Comparison of ENCODE assay signal across 8 mouse cellular contexts in the genomic region with DNA sequence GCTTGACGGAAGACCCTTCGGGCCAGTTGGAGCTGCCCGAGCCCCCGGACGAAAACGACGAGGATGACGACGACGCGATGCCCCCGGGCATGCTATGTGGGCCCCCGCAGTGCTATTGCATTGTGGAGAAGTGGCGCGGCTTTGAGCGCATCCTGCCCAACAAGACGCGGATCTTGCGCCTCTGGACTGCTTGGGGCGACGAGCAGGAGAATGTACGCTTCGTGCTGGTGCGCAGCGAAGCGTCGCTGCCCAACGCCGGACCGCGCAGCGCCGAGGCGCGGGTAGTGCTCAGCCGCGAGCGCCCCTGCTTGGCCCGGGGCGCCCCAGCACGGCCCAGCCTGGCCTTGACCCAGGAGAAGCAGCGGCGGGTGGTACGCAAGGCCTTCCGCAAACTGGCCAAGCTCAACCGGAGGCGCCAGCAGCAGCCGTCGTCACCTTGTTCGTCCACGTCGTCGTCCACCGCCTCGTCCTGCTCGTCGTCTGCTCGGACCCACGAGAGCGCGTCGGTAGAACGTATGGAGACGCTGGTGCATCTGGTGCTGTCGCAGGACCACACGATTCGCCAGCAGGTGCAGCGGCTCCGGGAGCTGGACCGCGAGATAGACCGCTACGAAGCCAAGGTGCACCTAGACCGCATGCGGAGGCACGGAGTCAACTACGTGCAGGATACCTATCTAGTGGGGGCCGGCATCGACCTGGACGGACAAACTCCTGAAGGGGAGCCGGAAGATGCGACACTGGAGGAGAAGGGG. TPM values are rescaled to one million over a fixed set of nuclear protein-coding genes. Genes with fewer than 3 reads are reported as not detected.
DNase-seq lines count a peak whose midpoint lies in the region; ATAC-seq lines count a peak whose summit lies in the region.

No protein-coding gene starts in this region.

- H3K9ac ChIP-seq in heart, embryonic 11.5 days (ENCODE audit: low read depth, low read length) = peak overlapping the region; percentile 58

- no peak overlapping the region for H3K27ac ChIP-seq in heart, embryonic 11.5 days (ENCODE audit: low read depth, low read length)

- no peaks in the 10 kb centered on the region for H3K36me3 ChIP-seq in heart, embryonic 11.5 days (ENCODE audit: control insufficient read depth, insufficient read depth, low read length)

- no peaks in the 10 kb centered on the region for H3K9me3 ChIP-seq in heart, embryonic 11.5 days (replicated peaks; ENCODE audit: control insufficient read depth, low read length)

- ATAC-seq in heart, embryonic 11.5 days (replicated peaks; ENCODE audit: insufficient number of reproducible peaks, low FRiP score, low TSS enrichment) = no peak

- DNase-seq in right cerebral cortex, postnatal 25 days = peak; percentile 5
- DNase-seq in right cerebral cortex, postnatal 36 days (ENCODE audit: low spot score in 2 of 2) = no peak
- DNase-seq in cerebellum, adult 9-11 months = peak; percentile 6
- DNase-seq in kidney, postnatal 14 days = peak; percentile 51
- DNase-seq in mesoderm, embryonic 11.5 days (ENCODE audit: low read depth, low spot score) = peak; percentile 37
- DNase-seq in T-cell, adult 2 months (ENCODE audit: low spot score) = no peak
- no peak for DNase-seq in layer of hippocampus, adult 11-12 months (ENCODE audit: low spot score)

- H3K4me3 ChIP-seq in heart, embryonic 11.5 days (ENCODE audit: low read depth, low read length) = peak overlapping the region; percentile 52

- H3K4me1 ChIP-seq in heart, embryonic 11.5 days (ENCODE audit: control insufficient read depth, insufficient read depth, low read length) = peaks cover 14% of the 10 kb centered on the region; the same call in 1 of the 2 replicates

- H3K27me3 ChIP-seq in heart, embryonic 11.5 days (ENCODE audit: control insufficient read depth, insufficient read depth, low read length) = peaks cover 18% of the 10 kb centered on the region

- 1% methylated on average over 82 of the region's 82 CpGs for WGBS in heart, embryonic 11.5 days (ENCODE audit: insufficient replicate concordance)

- peak overlapping the region; percentile 75 for H3K4me2 ChIP-seq in heart, embryonic 11.5 days

RNA-seq across cellular contexts. Expression of gene Rassf10, which starts 0.8 kb away (rescaled TPM):
- polyA plus RNA-seq in heart, embryonic 11.5 days (2014; fragmentation: Nextera tagmentation; extraction: Ambion mirVana) = 1.8 TPM in 2 replicates

Comparison
In these comparisons a context has a peak if more than half of its experiments do, and no peak if none do; other contexts are left out.
1. DNase-seq: peak in right cerebral cortex, postnatal 25 days (single experiment), cerebellum, adult 9-11 months (single experiment), kidney, postnatal 14 days (single experiment) and mesoderm, embryonic 11.5 days (single experiment); none in right cerebral cortex, postnatal 36 days (0 of 2), T-cell, adult 2 months (single experiment) and layer of hippocampus, adult 11-12 months (single experiment).